Mouse (Mus musculus) olfactory bulb, adult 2 months (tissue): Measurements from ENCODE around the gene Krtap13. TPM values are rescaled to one million over a fixed set of nuclear protein-coding genes. Genes with fewer than 3 reads are reported as not detected.
"Not testable (repeated sequence)": the region's sequence is repeated elsewhere in the genome, so short reads cannot be mapped to it uniquely, and the experiment has no call there.

Source experiments
- H3K27ac ChIP-seq: fragments of 200-500 bp; 2 replicates; pipeline ENCODE4 v1.5.1; 2012; ENCODE audit warnings: low read depth, low read length; ENCODE audit not compliant: insufficient read depth
- H3K4me1 ChIP-seq: fragments of 200-500 bp; 2 replicates; pipeline ENCODE4 v1.6.1; 2012; ENCODE audit warnings: low read length; ENCODE audit not compliant: control insufficient read depth, insufficient read depth
- H3K4me3 ChIP-seq: fragments of 200-500 bp; 2 replicates; pipeline ENCODE4 v1.5.1; 2012; ENCODE audit warnings: mild to moderate bottlenecking, low read depth, low read length, moderate library complexity; ENCODE audit not compliant: insufficient read depth
- CTCF ChIP-seq: fragments of 200-500 bp; IDR thresholded peaks from 2 replicates; pipeline ENCODE4 v1.5.1; 2012; ENCODE audit warnings: low read depth, mild to moderate bottlenecking, low read length, moderate library complexity; ENCODE audit not compliant: insufficient read depth
- POLR2A ChIP-seq: fragments of 200-500 bp; IDR thresholded peaks from 2 replicates; pipeline ENCODE4 v1.6.1; 2012; ENCODE audit warnings: mild to moderate bottlenecking, low read depth, low read length, moderate library complexity; ENCODE audit not compliant: insufficient read depth
- WGBS: fragments of 180-500 bp; shearing (Covaris S2); methylation state at CpG from one replicate; pipeline ENCODE4 v1.1.7; 2018; 5-methylcytosine and 5-hydroxymethylcytosine counted together
- polyA plus RNA-seq: library from polyadenylated mRNA; stranded (reverse); fragments of >200 nt; gene quantifications from 2 replicates; pipeline ENCODE4 v1.2.4, GENCODE M21; 2012; ENCODE audit warnings: low replicate concordance; ENCODE audit not compliant: missing spikeins, insufficient read depth, insufficient read length

The Krtap13 gene
- not detected in 2 replicates for polyA plus RNA-seq

DNA sequence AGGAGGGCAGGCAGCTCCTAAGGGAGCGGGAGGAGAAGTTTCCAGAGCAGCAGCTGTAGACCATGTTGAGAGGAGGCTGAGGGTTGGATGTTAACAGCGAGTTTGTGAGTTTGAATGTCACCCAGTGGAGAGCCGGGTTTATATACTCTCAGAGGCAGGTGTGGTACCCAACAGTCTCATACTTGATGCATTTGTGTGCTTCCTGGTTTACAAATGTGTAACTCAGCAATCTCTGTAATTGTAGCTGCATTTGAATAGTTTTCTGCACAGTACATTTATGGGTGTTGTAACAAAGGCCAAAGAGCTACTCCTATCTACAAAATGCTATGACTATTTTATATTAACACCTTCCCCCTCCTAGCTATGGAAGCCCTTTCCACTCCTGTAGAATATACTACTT lies at the start of gene Krtap13:
TSS of gene Krtap13 (minus strand) at position 101 of the 400 bp plus-strand sequence.
- H3K4me1 ChIP-seq, H3K27ac ChIP-seq: not testable (repeated sequence)
- WGBS: 94% methylated on average over 3 of the region's 3 CpGs

DNA sequence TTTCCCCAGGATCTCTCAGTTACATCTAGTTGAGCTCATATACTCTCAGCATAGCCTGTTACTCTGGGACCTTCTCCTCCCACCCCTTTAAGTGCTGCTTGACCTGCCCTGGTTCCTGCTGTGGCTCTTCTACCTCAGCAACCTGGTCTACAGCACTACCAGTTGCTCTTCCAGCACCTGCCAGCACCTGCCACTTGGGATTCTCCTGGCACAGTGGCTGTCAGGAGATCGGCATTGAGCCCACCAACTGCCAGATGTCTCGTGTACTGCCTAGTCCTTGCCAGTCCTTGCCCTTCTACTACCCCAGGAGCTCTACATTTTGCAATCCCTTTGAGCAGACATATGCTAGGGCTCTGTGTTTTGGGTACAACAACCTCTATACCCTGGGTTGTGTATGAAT lies 35.4 kb upstream of the Krtap13 start:
- H3K4me1 ChIP-seq: no peaks in the 10 kb centered on the region
- WGBS: 89% methylated on average over 2 of the region's 2 CpGs
- no peak for TF ChIP-seq CTCF
- no peak for TF ChIP-seq POLR2A
- H3K4me3 ChIP-seq: no peak overlapping the region
- H3K27ac ChIP-seq: no peak overlapping the region

More for the DNA sequence above, at the start of gene Krtap13:
- H3K4me3 ChIP-seq: not testable (repeated sequence)

DNA sequence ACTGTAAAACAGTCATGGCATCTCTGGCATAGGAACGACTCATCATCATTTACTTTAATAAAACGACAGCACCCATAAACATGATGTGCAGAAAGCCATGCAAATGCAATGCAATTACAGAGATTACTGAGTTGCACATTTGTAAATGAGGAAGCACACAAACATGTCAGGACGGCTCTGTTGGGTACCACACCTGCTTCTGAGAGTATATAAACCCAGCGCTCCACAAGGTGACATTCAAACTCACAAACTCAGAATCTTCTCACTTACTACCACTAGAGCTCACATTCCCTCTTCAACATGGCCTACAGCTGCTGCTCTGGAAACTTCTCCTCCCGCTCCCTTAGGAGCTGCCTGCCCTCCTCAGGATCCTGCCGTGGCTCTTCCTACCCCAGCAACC lies 26.2 kb upstream of the Krtap13 start, which contains the start of gene Gm5965:
TSS of gene Gm5965 (plus strand) at position 301 of the 400 bp plus-strand sequence.
- 93% methylated on average over 6 of the region's 6 CpGs for WGBS
- no peak within 1 kb of the TSS for H3K27ac ChIP-seq
- H3K4me3 ChIP-seq: no peak within 1 kb of the TSS
- H3K4me1 ChIP-seq: no peaks in the 10 kb centered on the region
- TF ChIP-seq POLR2A (no peak), CTCF (no peak)

DNA sequence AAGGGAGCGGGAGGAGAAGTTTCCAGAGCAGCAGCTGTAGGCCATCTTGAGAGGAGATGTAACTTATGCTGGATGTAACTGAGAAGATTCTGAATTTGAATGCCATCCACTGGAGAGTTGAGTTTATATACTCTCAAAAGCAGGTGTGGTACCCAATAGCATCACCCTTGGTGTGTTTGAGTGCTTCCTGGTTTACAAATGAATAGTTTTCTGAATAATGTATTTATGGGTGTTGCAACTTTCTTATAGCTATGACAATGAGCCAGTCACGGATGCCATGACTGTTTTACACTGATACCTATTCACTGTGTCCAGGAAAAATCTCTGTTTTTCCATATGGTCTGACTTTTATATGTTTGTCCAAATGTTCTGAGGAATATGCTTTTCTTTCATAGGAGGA lies 22.7 kb upstream of the Krtap13 start, which contains the start of gene 2310057N15Rik:
TSS of gene 2310057N15Rik (minus strand) at position 101 of the 400 bp plus-strand sequence.
- WGBS: 91% methylated on average over 2 of the region's 2 CpGs
- H3K27ac ChIP-seq: no peak within 1 kb of the TSS
- no peak for TF ChIP-seq CTCF
- no peak for TF ChIP-seq POLR2A
- no peak within 1 kb of the TSS for H3K4me3 ChIP-seq
- H3K4me1 ChIP-seq: no peaks in the 10 kb centered on the region

DNA sequence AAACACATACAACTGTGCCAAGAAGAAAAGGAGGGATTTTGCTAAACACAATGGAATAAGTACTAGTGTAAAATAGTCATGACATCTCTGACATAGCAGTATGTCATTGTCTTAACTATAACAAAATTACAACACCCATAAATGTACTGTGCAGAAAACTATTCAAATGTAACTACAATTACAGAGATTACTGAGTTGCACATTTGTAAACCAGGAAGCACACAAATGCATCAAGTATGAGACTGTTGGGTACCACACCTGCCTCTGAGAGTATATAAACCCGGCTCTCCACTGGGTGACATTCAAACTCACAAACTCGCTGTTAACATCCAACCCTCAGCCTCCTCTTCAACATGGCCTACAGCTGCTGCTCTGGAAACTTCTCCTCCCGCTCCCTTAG lies 7.1 kb upstream of the Krtap13 start, which contains the start of gene 2310034C09Rik:
TSS of gene 2310034C09Rik (plus strand) at position 301 of the 400 bp plus-strand sequence.
- not testable (repeated sequence) for H3K4me1 ChIP-seq, H3K27ac ChIP-seq, H3K4me3 ChIP-seq
- 83% methylated on average over 3 of the region's 3 CpGs for WGBS

DNA sequence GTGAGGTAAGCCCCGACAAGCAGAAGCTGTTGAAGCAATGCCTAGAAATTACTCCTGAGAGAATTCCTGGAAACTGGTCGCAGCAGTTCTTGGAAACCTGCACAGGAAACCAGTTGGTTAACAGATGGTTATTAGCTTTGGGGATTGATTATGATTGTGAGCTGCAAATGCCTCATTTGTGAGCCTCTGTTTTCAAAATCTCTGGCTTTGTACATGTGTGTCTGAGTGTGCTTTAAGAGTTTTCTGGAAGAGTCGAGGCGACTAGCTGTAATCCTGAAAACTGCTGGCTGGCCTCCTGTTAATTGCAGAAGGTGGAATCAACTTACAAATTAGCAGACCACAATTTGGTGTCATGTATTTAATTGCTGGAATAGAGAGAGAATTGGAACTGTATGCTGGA lies 3.5 kb downstream of the Krtap13 start:
- 55% methylated on average over 4 of the region's 4 CpGs for WGBS
- TF ChIP-seq CTCF (no peak), POLR2A (no peak)
- no peaks in the 10 kb centered on the region for H3K4me1 ChIP-seq
- no peak overlapping the region for H3K27ac ChIP-seq
- H3K4me3 ChIP-seq: no peak overlapping the region

DNA sequence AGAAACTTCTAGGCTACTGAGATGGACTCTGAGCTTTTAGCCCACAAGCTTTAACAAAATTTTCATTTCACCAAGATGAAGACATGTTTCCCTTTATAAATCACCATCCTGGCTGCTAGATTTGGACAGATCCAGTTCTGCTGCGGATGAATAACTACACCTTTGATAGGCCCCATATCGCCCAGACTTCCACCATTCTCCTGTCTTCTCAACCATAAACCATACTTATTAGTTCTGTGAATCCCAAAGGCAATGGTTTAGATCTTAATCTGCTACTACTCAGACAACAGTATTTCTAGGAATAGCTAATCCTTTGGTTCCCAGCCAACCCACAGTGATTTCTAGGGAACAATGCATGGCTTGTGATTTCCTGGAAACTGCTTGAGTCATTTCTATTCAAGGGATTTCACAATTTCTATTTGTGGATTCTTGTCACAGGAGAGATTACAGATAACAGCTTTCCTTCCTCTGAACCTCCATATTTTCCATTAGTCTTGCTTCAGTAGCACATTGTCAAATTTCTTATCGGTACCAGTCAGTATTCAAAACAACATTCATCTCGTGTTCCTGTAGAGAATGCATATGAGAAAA lies 6.6 kb downstream of the Krtap13 start:
- no peak overlapping the region for H3K4me3 ChIP-seq
- WGBS: 78% methylated on average over 4 of the region's 4 CpGs
- H3K27ac ChIP-seq: no peak overlapping the region
- no peak for TF ChIP-seq POLR2A
- no peak for TF ChIP-seq CTCF
- H3K4me1 ChIP-seq: no peaks in the 10 kb centered on the region

DNA sequence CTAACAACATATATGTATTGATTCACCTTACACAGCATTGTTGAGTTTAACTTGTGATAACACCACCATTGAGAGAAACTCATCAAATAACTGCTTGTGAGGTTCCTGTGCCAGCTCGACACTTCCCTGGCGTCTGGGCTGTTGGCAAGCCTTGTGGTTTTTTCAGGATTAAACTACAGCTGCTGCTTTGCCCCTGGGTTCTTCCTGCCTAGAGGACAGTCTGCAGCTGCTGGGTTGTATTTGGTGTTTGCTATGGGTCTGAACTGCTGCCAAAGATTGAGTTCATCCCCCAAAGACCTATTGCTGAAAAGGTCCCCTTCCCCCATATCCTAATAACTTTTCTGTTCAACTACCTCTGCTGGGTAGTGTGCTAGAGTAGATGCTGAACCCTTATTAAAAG lies 16.0 kb downstream of the Krtap13 start:
- no peak for TF ChIP-seq CTCF
- TF ChIP-seq POLR2A: no peak
- Histone ChIP-seq H3K27ac (no peak overlapping the region), H3K4me3 (no peak overlapping the region), H3K4me1 (no peaks in the 10 kb centered on the region)
- 51% methylated on average over 2 of the region's 2 CpGs for WGBS

DNA sequence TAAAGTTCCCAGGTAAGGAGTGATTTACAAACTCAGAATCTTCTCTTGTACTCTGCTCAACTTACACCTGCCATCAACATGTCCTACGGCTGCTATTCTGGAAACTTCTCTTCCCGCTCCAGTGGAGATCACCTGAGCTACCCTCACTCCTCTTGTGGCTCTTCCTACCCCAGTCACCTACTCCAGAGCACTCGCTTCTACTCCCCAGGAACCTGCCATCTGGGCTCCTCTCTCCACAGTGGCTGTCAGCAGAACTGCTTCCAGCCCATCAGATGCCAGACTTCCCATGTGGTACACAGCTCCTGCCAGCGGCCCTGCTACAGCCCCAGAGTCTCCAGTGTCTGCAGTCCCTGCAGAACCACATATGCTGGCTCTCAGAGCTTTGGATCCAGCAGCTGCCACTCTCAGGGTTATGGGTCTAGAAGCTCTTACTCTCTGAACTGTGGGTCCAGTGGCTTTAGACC lies 22.6 kb downstream of the Krtap13 start, which contains the start of gene Krtap13-1:
TSS of gene Krtap13-1 (plus strand) at position 51 of the 464 bp plus-strand sequence.
- 84% methylated on average over 4 of the region's 4 CpGs for WGBS

More for the DNA sequence above, 22.6 kb downstream of the Krtap13 start, which contains the start of gene Krtap13-1:
- H3K27ac ChIP-seq: no peak within 1 kb of the TSS
- no peak within 1 kb of the TSS for H3K4me3 ChIP-seq
- TF ChIP-seq CTCF (no peak), POLR2A (no peak)
- H3K4me1 ChIP-seq: no peaks in the 10 kb centered on the region
